Mouse (Mus musculus) hindbrain, embryonic 11.5 days (tissue): ENCODE measurements around the gene Narf. TPM values are rescaled to one million over a fixed set of nuclear protein-coding genes. Genes with fewer than 3 reads are reported as not detected.
A peak's percentile ranks its signal among the peaks of the same experiment; 100 is the strongest.

Source experiments
- ATAC-seq: fragments of 200-750 bp; cut with Nextera tagmentation; 2 replicates; pipeline ENCODE4 v1.8.0; 2017; ENCODE audit warnings: mild to moderate bottlenecking, moderate TSS enrichment, moderate library complexity; ENCODE audit not compliant: low FRiP score
- DNase-seq: peaks from one replicate; pipeline ENCODE4 v3.0.0-alpha.2; 2015; ENCODE audit warnings: low spot score
- H3K27ac ChIP-seq: fragments of 300-500 bp; sonication (generic); 2 replicates; pipeline ENCODE4 v1.5.1; 2014; ENCODE audit warnings: mild to moderate bottlenecking, low read depth, low read length
- H3K27me3 ChIP-seq: fragments of 300-500 bp; sonication (generic); 2 replicates; pipeline ENCODE4 v1.6.1; 2014; ENCODE audit warnings: mild to moderate bottlenecking, low read length, moderate library complexity, mixed read lengths; ENCODE audit not compliant: control insufficient read depth, insufficient read depth
- H3K36me3 ChIP-seq: fragments of 300-500 bp; sonication (generic); 2 replicates; pipeline ENCODE4 v1.6.1; 2014; ENCODE audit warnings: mild to moderate bottlenecking, low read length, moderate library complexity, mixed read lengths; ENCODE audit not compliant: control insufficient read depth, insufficient read depth
- H3K4me1 ChIP-seq: fragments of 300-500 bp; sonication (generic); replicated peaks from 2 replicates; pipeline ENCODE4 v1.6.1; 2014; ENCODE audit warnings: low read length, mixed read lengths; ENCODE audit not compliant: control insufficient read depth, insufficient read depth
- H3K4me2 ChIP-seq: fragments of 300-500 bp; sonication (generic); replicated peaks from 2 replicates; pipeline ENCODE4 v1.6.1; 2014; ENCODE audit warnings: mild to moderate bottlenecking, low read depth, low read length
- H3K4me3 ChIP-seq: fragments of 300-500 bp; sonication (generic); 2 replicates; pipeline ENCODE4 v1.5.1; 2014; ENCODE audit warnings: low read depth, low read length
- H3K9ac ChIP-seq: fragments of 300-500 bp; sonication (generic); 2 replicates; pipeline ENCODE4 v1.6.1; 2014; ENCODE audit warnings: low read depth, low read length
- H3K9me3 ChIP-seq: fragments of 300-500 bp; sonication (generic); 2 replicates; pipeline ENCODE4 v1.6.1; 2016; ENCODE audit warnings: low read length; ENCODE audit not compliant: control insufficient read depth
- WGBS: fragments of 180-500 bp; shearing (Covaris S2); extraction: QIAGEN DNeasy Blood & Tissue Kit; methylation state at CpG from one replicate; pipeline ENCODE4 v1.1.7; 2014; 5-methylcytosine and 5-hydroxymethylcytosine counted together
- polyA plus RNA-seq: library from polyadenylated mRNA; unstranded; fragments of >200 nt; fragmentation: Nextera tagmentation; extraction: Ambion mirVana; gene quantifications from 2 replicates; pipeline ENCODE4 v1.2.1, GENCODE M21; 2014

Narf gene
- polyA plus RNA-seq, 1 experiment from 2014 or later, result 75.4 TPM

GRCm38 (mm10) chr11:121259160-121260100 is 22.4 kb downstream of the Narf start, which contains the start of gene Foxk2:
Gene Foxk2 (plus strand): TSS chr11:121259990.
- H3K4me1 ChIP-seq, result 0 out of 2 replicates have a peak, but pooled peaks cover 2% of the 10 kb centered on the region
- ATAC-seq (peak; percentile 97), DNase-seq (peak; percentile 96)
- WGBS, result under 1% methylated on average over 66 of the region's 91 CpGs
- H3K27me3 ChIP-seq, result no peaks in the 10 kb centered on the region
- no peaks in the 10 kb centered on the region for H3K9me3 ChIP-seq
- peak within 1 kb of the TSS; percentile 85 for H3K27ac ChIP-seq
- peak within 1 kb of the TSS; percentile 97 for H3K9ac ChIP-seq
- H3K4me3 ChIP-seq, result peak within 1 kb of the TSS; percentile 99
- H3K36me3 ChIP-seq, result no peaks in the 10 kb centered on the region
- H3K4me2 ChIP-seq, result peak within 1 kb of the TSS; percentile 83

DNA sequence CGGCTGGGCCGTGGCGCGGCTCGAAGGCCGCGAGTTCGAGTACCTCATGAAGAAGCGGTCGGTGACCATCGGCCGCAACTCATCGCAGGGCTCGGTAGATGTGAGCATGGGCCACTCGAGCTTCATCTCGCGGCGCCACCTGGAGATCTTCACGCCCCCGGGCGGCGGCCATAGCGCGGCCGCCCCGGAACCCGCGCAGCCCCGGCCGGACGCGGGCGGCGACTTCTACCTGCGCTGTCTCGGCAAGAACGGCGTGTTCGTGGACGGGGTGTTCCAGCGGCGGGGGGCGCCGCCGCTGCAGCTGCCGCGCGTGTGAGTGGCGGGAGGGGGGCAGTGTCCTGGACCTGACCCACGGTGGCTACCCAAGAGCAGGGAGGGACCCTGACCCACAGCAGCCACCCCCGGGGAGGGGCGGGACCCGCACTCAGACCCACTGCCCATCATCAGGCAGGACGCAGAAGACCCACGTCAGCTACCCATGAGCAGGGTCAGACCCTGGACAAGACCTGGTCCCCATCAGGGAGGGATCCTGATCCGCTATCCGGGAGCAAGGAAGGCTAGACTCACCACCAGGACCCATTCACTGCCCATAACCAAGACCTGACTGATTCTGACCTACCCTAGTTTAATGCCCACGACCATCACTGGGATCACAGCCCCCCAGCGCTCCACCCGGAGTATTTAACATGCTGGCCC is 23.3 kb downstream of the Narf start:
- H3K27ac ChIP-seq, result peak overlapping the region; percentile 85
- H3K36me3 ChIP-seq, result no peaks in the 10 kb centered on the region
- under 1% methylated on average over 50 of the region's 60 CpGs for WGBS
- 0 out of 2 replicates have a peak, but pooled peaks cover 2% of the 10 kb centered on the region for H3K4me1 ChIP-seq
- peak overlapping the region; percentile 97 for H3K9ac ChIP-seq
- H3K4me3 ChIP-seq, result peak overlapping the region; percentile 99
- peak overlapping the region; percentile 83 for H3K4me2 ChIP-seq
- H3K27me3 ChIP-seq, result no peaks in the 10 kb centered on the region
- DNase-seq (peak; percentile 54), ATAC-seq (peak; percentile 19)
- no peaks in the 10 kb centered on the region for H3K9me3 ChIP-seq

DNA sequence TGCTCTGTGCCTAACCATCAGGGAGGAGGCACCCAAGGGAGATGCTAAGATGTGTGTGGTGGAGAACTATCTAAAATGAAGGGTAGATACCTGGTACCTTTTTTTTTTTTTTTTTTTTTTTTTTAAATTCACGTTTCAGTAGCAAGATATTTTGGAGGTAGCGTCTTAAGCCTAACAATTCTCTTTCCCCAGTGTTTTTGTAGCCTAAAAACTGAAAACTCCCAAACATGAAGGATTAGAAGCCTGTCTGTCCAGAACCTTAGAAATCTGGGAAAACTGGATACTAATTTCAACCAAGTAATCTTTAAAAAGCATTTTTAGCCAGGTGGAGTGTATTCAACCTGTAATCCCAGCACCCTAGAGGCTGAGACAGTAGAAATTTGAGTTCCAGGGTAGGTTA is 24.0 kb downstream of the Narf start:
- H3K4me2 ChIP-seq, result peak overlapping the region; percentile 83
- H3K27ac ChIP-seq, result no peak overlapping the region
- H3K9me3 ChIP-seq, result no peaks in the 10 kb centered on the region
- 0 out of 2 replicates have a peak, but pooled peaks cover 2% of the 10 kb centered on the region for H3K4me1 ChIP-seq
- no peaks in the 10 kb centered on the region for H3K27me3 ChIP-seq
- WGBS, result 44% methylated on average over 2 of the region's 2 CpGs
- H3K9ac ChIP-seq, result peak overlapping the region; percentile 97
- no peaks in the 10 kb centered on the region for H3K36me3 ChIP-seq
- ATAC-seq (no peak), DNase-seq (no peak)
- H3K4me3 ChIP-seq, result peak overlapping the region; percentile 99

DNA sequence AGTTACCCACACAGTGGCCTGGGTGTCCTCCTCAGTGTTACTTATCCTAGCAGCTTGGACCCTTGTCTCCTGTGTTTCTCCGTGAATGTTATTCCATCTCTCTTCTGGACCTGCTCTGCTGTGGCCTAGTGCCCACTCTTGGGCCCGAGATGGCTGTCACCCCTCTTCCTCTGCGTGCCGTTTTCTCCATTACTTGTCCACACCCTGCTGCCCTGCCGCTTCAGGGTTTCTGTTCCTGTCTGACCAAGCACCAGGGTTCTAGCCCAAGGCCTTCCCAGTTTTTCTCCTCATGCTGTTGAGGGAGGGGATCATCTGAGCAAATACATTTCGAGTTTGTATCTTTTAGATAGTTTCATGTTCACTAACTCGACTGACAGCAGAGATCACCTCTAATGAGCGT is 40.5 kb downstream of the Narf start:
- no peaks in the 10 kb centered on the region for H3K36me3 ChIP-seq
- no peak overlapping the region for H3K4me3 ChIP-seq
- H3K4me1 ChIP-seq, result no peaks in the 10 kb centered on the region
- no peak overlapping the region for H3K27ac ChIP-seq
- H3K27me3 ChIP-seq, result no peaks in the 10 kb centered on the region
- no peak overlapping the region for H3K4me2 ChIP-seq
- ATAC-seq (no peak), DNase-seq (no peak)
- H3K9me3 ChIP-seq, result no peaks in the 10 kb centered on the region
- 94% methylated on average over 8 of the region's 8 CpGs for WGBS
- H3K9ac ChIP-seq, result no peak overlapping the region

DNA sequence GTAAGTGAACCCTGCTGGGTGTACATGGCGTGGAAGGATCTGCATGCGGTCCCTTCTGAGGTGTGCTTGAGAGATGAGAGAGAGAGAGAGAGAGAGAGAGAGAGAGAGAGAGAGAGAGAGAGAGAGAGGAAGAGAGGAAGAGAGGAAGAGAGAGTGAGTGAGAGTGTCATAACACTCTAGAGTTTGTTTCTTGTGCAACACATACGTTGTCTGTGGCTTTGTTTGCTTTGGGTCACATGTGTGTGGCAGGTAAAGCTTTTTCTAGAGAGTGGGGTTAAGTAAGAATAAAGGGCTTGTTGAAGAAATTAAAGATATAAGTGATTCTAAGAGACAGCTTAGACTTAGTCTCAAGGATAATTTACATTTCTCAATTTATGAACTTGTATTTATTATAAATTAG is 41.0 kb downstream of the Narf start:
- H3K4me2 ChIP-seq, result no peak overlapping the region
- no peak overlapping the region for H3K27ac ChIP-seq
- H3K27me3 ChIP-seq, result no peaks in the 10 kb centered on the region
- ATAC-seq, result no peak
- H3K9ac ChIP-seq, result no peak overlapping the region
- WGBS, result 92% methylated on average over 3 of the region's 3 CpGs
- no peaks in the 10 kb centered on the region for H3K36me3 ChIP-seq
- no peaks in the 10 kb centered on the region for H3K9me3 ChIP-seq
- no peaks in the 10 kb centered on the region for H3K4me1 ChIP-seq
- no peak overlapping the region for H3K4me3 ChIP-seq
- DNase-seq, result no peak

GRCm38 (mm10) chr11:121282911-121283310 is 45.9 kb downstream of the Narf start:
- H3K27ac ChIP-seq, result no peak overlapping the region
- no peak for ATAC-seq
- H3K4me1 ChIP-seq, result no peaks in the 10 kb centered on the region
- H3K4me3 ChIP-seq, result no peak overlapping the region
- WGBS, result 86% methylated on average over 6 of the region's 6 CpGs
- no peaks in the 10 kb centered on the region for H3K9me3 ChIP-seq
- H3K36me3 ChIP-seq, result peaks cover 8% of the 10 kb centered on the region; the same call in 1 of the 2 replicates
- no peak overlapping the region for H3K4me2 ChIP-seq
- no peak for DNase-seq
- H3K27me3 ChIP-seq, result no peaks in the 10 kb centered on the region
- H3K9ac ChIP-seq, result no peak overlapping the region

DNA sequence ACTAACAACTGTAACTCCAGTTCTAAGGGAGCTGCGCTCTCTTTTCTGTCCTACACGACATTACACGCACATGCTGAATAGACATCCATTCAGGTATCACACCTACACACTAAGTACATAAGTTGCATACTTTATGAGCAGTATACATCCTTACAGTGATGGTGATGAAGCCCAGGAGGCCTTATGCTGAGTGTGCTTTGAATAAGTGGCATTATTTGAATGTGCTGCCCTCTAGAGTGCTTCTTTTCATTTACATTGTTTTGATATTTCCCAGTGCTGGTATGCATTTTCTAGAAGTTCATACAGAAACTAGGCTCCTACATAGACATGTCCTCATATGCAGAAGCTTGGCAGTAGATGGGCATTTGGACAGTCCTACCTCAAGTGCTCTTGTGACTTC is 52.8 kb downstream of the Narf start:
- Histone ChIP-seq H3K36me3 (peaks cover 8% of the 10 kb centered on the region; the same call in 1 of the 2 replicates), H3K27me3 (no peaks in the 10 kb centered on the region)

DNA sequence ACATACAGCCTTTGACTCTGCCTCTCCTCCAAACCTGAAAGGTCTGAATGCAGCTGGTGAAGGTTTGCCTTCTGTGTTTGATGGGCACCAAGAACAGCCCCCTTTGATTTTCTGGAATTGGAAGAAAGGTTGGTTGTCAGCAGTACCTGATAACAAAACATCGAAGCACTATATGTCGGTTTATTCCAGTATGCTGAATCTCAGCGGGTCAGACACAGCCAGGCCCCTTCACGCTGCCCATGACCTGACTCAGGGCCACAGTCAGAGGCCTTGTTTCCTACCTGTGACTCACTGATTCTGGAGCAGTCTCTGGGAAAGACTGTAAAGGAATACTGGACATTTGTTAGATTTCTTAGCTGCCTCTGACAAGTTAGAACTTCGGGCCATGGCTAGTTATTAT is 57.7 kb downstream of the Narf start:
- Histone ChIP-seq H3K4me3 (no peak overlapping the region), H3K36me3 (0 out of 2 replicates have a peak, but pooled peaks cover 6% of the 10 kb centered on the region)
- no peak for ATAC-seq

More for the DNA sequence above, 52.8 kb downstream of the Narf start:
- no peak overlapping the region for H3K4me2 ChIP-seq
- no peak for ATAC-seq
- no peaks in the 10 kb centered on the region for H3K9me3 ChIP-seq
- no peak for DNase-seq
- no peak overlapping the region for H3K27ac ChIP-seq
- no peaks in the 10 kb centered on the region for H3K4me1 ChIP-seq
- no peak overlapping the region for H3K9ac ChIP-seq
- no peak overlapping the region for H3K4me3 ChIP-seq
- 94% methylated on average over 3 of the region's 3 CpGs for WGBS

More for the DNA sequence above, 57.7 kb downstream of the Narf start:
- Histone ChIP-seq H3K9me3 (no peaks in the 10 kb centered on the region), H3K27ac (no peak overlapping the region), H3K9ac (no peak overlapping the region), H3K4me1 (no peaks in the 10 kb centered on the region), H3K27me3 (no peaks in the 10 kb centered on the region), H3K4me2 (no peak overlapping the region)
- no peak for DNase-seq
- WGBS, result 93% methylated on average over 5 of the region's 5 CpGs
